Mouse (Mus musculus) lung, postnatal 0 days (tissue): Measurements from ENCODE around the gene Slc25a17.

Experiments used
- CTCF ChIP-seq: IDR thresholded peaks from 2 replicates; pipeline ENCODE4 v1.5.1; 2016; ENCODE audit warnings: antibody characterized with exemption, mild to moderate bottlenecking
- EP300 ChIP-seq: IDR thresholded peaks from 2 replicates; pipeline ENCODE4 v1.6.1; 2016; ENCODE audit warnings: antibody characterized with exemption, mild to moderate bottlenecking, control low read depth

DNA sequence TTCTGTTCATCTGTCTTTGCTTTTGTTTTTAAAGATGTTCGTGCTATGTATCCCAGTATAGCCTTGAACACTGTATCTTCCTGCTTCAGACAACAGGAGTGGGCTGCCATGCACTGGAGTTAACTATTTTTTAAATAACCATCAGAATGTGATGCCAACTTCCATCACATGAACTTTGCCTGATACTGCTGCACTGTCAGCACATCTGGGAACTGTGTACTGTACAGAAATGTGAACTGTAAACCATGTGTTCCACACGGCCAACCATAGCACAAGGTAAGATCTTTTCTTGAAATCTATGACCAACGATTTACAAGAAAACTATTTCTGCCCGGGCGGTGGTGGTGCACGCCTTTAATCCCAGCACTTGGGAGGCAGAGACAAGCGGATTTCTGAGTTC is 33.1 kb downstream of the Slc25a17 start:
- TF ChIP-seq CTCF (no peak), EP300 (no peak)
